Mouse (Mus musculus) olfactory bulb, adult 2 months (tissue): Measurements from ENCODE around the gene Tapbp.

Source experiments
- CTCF ChIP-seq: fragments of 200-500 bp; IDR thresholded peaks from 2 replicates; pipeline ENCODE4 v1.5.1; 2012; ENCODE audit warnings: low read depth, mild to moderate bottlenecking, low read length, moderate library complexity; ENCODE audit not compliant: insufficient read depth
- POLR2A ChIP-seq: fragments of 200-500 bp; IDR thresholded peaks from 2 replicates; pipeline ENCODE4 v1.6.1; 2012; ENCODE audit warnings: mild to moderate bottlenecking, low read depth, low read length, moderate library complexity; ENCODE audit not compliant: insufficient read depth

DNA sequence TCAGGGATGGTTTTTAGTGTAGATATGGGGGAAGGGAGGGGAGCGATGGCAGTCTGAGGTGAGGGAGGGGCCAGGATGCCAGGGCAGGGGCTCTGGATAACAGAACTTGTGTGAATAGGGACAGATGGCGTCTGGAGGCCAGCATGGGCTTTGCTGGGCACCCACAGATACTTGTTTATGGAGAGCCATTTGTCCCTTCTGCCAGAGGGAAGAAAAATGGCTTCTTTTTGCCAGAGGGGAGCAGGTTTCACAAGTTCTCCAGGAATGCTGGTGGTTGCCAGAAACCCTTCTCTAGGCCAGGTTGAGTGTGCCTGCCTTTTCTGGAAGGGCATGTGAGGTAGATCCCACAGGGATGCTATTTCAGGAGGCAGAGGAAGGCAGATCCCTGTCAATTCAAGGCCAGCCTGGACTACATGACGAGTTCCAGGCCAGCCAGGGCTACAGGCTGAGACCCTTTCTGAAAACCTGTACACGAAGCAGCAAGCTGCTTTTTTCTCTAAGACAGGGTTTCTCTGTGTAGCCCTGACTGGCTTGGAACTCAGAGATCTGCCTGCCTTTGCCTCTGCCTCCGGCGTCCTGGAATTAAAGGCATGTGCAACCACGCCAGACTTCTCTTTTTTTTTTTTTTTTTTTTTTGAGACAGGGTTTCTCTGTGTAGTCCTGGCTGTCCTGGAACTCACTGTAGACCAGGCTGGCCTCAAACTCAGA lies 15.3 kb upstream of the Tapbp start:
- no peak for TF ChIP-seq POLR2A
- TF ChIP-seq CTCF: no peak
